Mouse (Mus musculus) gastrocnemius, adult 2 months (tissue): ENCODE data around the gene Myl4. TPM values are rescaled to one million over a fixed set of nuclear protein-coding genes. Genes with fewer than 3 reads are reported as not detected.
A peak's percentile ranks its signal among the peaks of the same experiment; 100 is the strongest.
"Not testable (repeated sequence)": the region's sequence is repeated elsewhere in the genome, so short reads cannot be mapped to it uniquely, and the experiment has no call there.

ENCODE experiments used
- DNase-seq: peaks from one replicate; pipeline ENCODE4 v3.0.0; 2022
- H3K27ac ChIP-seq: fragments of 200-600 bp; 2 replicates; pipeline ENCODE4 v1.8.1; 2022; ENCODE audit warnings: mild to moderate bottlenecking
- H3K4me3 ChIP-seq: fragments of 200-600 bp; 2 replicates; pipeline ENCODE4 v1.8.1; 2022; ENCODE audit warnings: mild to moderate bottlenecking, moderate library complexity
- CTCF ChIP-seq: fragments of 200-600 bp; IDR thresholded peaks from 2 replicates; pipeline ENCODE4 v1.8.1; 2022; ENCODE audit warnings: antibody characterized with exemption, mild to moderate bottlenecking, moderate library complexity
- intact Hi-C: fragments of 180-260 bp; cut with DNase I; formaldehyde crosslinking; loops from one replicate; pipeline ENCODE4 v1.15.1; 2025
- long read RNA-seq, 2 experiments: library from polyadenylated mRNA; stranded (forward); transcript quantifications; one replicate each; pipeline ENCODE4 v2.0.0; 2021
- total RNA-seq, 2 experiments: library from RNA; stranded (reverse); gene quantifications; 2 replicates each; pipeline ENCODE4 v1.2.3; 2021

Myl4 gene
- 1 to 10 TPM; 2.9 to 8.1 TPM for total RNA-seq
- long read RNA-seq, experiment 1, partial matches to known transcripts = 4 of 9 reads
- long read RNA-seq, experiment 1, other reads (novel, unspliced or antisense) = 1 of 9 reads
- long read RNA-seq, experiment 2, partial matches to known transcripts = 7 of 13 reads
- long read RNA-seq, experiment 2, other reads (novel, unspliced or antisense) = 1 of 13 reads

GRCm38 (mm10) chr11:104550406-104550974 is at the start of gene Myl4, which contains the start of gene Cdc27:
TSS of gene Myl4 (plus strand) at chr11:104550663.
TSS of gene Cdc27 (minus strand) at chr11:104550620.
- intact Hi-C loops = no loop called here
- TF ChIP-seq CTCF = no peak
- peak within 1 kb of the TSS; percentile 94 for H3K4me3 ChIP-seq
- peak within 1 kb of the TSS; percentile 97 for H3K27ac ChIP-seq
- DNase-seq = peak; percentile 96

GRCm38 (mm10) chr11:104508455-104508854 is 42.0 kb upstream of the Myl4 start:
- Histone ChIP-seq H3K27ac (no peak overlapping the region), H3K4me3 (no peak overlapping the region)
- TF ChIP-seq CTCF = no peak; the same call in 1 of the 2 replicates
- intact Hi-C loops = no loop called here
- DNase-seq = no peak

- peak; percentile 61 for TF ChIP-seq CTCF
- no peak overlapping the region for H3K4me3 ChIP-seq
- DNase-seq = no peak
- intact Hi-C loops = no loop called here
- no peak overlapping the region for H3K27ac ChIP-seq
Observed at GRCm38 (mm10) chr11:104510606-104511005, 39.9 kb upstream of the Myl4 start.

DNA sequence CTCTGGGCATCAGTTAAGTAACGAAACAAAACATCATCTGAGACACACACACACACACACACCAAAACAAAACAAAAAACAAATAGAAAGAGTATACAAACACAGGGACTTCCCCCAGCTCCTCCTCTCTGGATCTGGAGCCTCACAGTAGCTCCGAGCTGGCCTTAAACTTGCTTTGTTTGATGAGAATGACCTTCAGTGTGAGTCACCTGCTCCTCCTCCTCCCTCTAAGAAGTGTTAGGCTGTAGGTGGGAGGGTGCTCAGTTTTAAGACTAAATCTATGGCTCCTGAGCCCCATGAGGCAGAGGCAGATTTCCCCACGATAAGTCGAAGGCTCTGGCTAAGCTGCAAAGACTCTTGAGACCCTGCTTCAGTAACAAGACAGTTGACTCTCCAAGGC is 38.0 kb upstream of the Myl4 start:
- Histone ChIP-seq H3K4me3 (no peak overlapping the region), H3K27ac (no peak overlapping the region)
- TF ChIP-seq CTCF = no peak
- intact Hi-C loops = no loop called here
- no peak for DNase-seq

- no peak for TF ChIP-seq CTCF
- intact Hi-C loops = no loop called here
Observed at GRCm38 (mm10) chr11:104525935-104526334, 24.5 kb upstream of the Myl4 start.

GRCm38 (mm10) chr11:104536843-104537242 is 13.6 kb upstream of the Myl4 start:
- no peak for DNase-seq
- intact Hi-C loops = no loop called here
- TF ChIP-seq CTCF = no peak
- H3K27ac ChIP-seq = no peak overlapping the region
- no peak overlapping the region for H3K4me3 ChIP-seq

More at GRCm38 (mm10) chr11:104525935-104526334, 24.5 kb upstream of the Myl4 start:
- Histone ChIP-seq H3K27ac (no peak overlapping the region), H3K4me3 (no peak overlapping the region)
- DNase-seq = no peak

DNA sequence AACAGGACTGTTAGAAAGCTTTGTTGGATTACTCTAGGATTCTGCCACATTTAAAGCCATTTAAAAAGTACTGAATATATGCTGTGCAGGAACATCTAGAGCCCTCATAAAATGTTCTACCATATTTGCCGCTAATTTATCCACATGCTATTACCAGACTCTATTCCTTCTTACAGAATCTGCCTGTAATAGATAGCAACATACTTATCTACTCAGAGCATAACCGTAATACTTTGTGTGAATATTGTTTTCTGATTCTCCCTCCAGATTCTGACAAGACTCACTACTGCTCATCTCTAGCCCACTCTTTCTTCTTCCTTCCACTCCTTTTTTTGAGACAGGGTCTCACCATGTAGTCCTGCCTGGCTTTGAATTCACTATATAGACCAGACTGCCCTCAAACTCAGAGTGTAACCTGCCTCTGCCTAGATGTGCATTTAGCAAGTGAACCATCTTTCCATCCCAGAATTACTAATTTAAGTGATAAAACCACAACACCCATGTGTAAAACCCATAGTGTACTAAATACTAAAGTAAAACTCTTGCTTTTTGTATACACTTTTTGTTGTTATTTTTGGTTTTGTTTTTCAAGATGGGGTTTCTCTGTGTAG is 12.4 kb upstream of the Myl4 start:
- Histone ChIP-seq H3K4me3 (no peak overlapping the region), H3K27ac (no peak overlapping the region)
- no peak for TF ChIP-seq CTCF
- intact Hi-C loops = no loop called here
- DNase-seq = no peak

- H3K4me3 ChIP-seq = no peak overlapping the region
- no peak for DNase-seq
- H3K27ac ChIP-seq = no peak overlapping the region
- intact Hi-C loops = no loop called here
- TF ChIP-seq CTCF = no peak
Observed at GRCm38 (mm10) chr11:104539811-104540210, 10.7 kb upstream of the Myl4 start.

- DNase-seq, H3K27ac ChIP-seq, intact Hi-C loops, H3K4me3 ChIP-seq: not testable (repeated sequence)
Observed at GRCm38 (mm10) chr11:104543337-104543736, 7.1 kb upstream of the Myl4 start.

- intact Hi-C loops = no loop called here
- Histone ChIP-seq H3K4me3 (no peak overlapping the region), H3K27ac (peak overlapping the region; percentile 24; the same call in 1 of the 2 replicates)
- TF ChIP-seq CTCF = no peak
- DNase-seq = no peak
Observed at GRCm38 (mm10) chr11:104544507-104544906, 6.0 kb upstream of the Myl4 start.

DNA sequence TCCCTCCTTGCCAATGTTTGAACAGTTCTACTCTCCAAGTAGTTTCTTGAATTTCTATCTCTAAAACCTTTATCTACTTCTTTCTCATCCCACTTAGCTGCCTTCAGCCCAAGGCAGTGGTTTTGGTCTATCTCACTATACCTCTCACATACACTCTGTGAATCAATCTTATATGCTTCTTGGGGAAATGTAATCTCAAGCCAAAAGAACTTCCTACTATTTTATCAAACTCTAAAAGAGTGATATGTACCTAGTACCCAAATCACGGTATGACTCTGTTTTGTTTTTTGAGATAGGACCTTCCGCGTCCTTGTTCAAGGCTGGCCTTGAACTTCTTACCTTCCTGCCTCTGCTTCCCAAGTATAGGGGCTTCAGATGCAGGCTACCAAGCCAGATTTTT is 3.0 kb upstream of the Myl4 start:
- no peak for TF ChIP-seq CTCF
- no peak overlapping the region for H3K4me3 ChIP-seq
- intact Hi-C loops = no loop called here
- no peak overlapping the region for H3K27ac ChIP-seq
- DNase-seq = no peak

GRCm38 (mm10) chr11:104549438-104550405 is 741 bp upstream of the Myl4 start:
- H3K27ac ChIP-seq = peak overlapping the region; percentile 97
- peak overlapping the region; percentile 94 for H3K4me3 ChIP-seq
- DNase-seq = peak; percentile 89
- intact Hi-C loops = no loop called here
- no peak for TF ChIP-seq CTCF
